Mouse (Mus musculus): ENCODE measurements around the gene Ifit2. TPM values are rescaled to one million over a fixed set of nuclear protein-coding genes. Genes with fewer than 3 reads are reported as not detected.

The Ifit2 gene
- total RNA-seq, 1 experiment: 1.7 TPM

GRCm38 (mm10) chr19:34623781-34624180, 73.3 kb downstream of the Ifit2 start:
- TF ChIP-seq CHD2 (IDR thresholded peaks at IDR 0.05; ENCODE audit: low read depth, low read length): no peak
- TF ChIP-seq ZC3H11A (IDR thresholded peaks at IDR 0.05; ENCODE audit: borderline replicate concordance, low read depth, low read length): no peak
- TF ChIP-seq HCFC1 (IDR thresholded peaks at IDR 0.05; ENCODE audit: borderline replicate concordance, insufficient read depth, low read length): no peak
- no peak for TF ChIP-seq ZNF384 (IDR thresholded peaks at IDR 0.05; ENCODE audit: low read depth, low read length)
- TF ChIP-seq MAFK (IDR thresholded peaks at IDR 0.05; ENCODE audit: insufficient read depth, low read depth, low read length): no peak
- no peak overlapping the region for H3K27ac ChIP-seq (ENCODE audit: insufficient read depth, low read depth, low read length, poor library complexity, severe bottlenecking)
- no peak overlapping the region for H3K4me3 ChIP-seq (ENCODE audit: insufficient read depth in 1 of 2, low read depth in 1 of 2, low read length in 2 of 2, poor library complexity in 1 of 2, severe bottlenecking in 1 of 2)
- H3K4me1 ChIP-seq (ENCODE audit: control insufficient read depth in 2 of 2, insufficient read depth in 2 of 2, low read length in 2 of 2, poor library complexity in 1 of 2): no peaks in the 10 kb centered on the region
- no peak for DNase-seq (ENCODE audit: low read depth, low spot score)
- H3K9me3 ChIP-seq (ENCODE audit: control insufficient read depth, insufficient read depth, low read depth, low read length): no peaks in the 10 kb centered on the region
- H3K9ac ChIP-seq (ENCODE audit: insufficient read depth, low read depth, low read length, poor library complexity, severe bottlenecking): no peak overlapping the region
- in situ Hi-C loops (cut with MboI; ENCODE audit: low sequenced_read_pairs in 2 of 2, unreplicated experiment in 2 of 2): no loop called here
- no peaks in the 10 kb centered on the region for H3K36me3 ChIP-seq (ENCODE audit: control insufficient read depth, insufficient read depth, low read length, poor library complexity, severe bottlenecking)

DNA sequence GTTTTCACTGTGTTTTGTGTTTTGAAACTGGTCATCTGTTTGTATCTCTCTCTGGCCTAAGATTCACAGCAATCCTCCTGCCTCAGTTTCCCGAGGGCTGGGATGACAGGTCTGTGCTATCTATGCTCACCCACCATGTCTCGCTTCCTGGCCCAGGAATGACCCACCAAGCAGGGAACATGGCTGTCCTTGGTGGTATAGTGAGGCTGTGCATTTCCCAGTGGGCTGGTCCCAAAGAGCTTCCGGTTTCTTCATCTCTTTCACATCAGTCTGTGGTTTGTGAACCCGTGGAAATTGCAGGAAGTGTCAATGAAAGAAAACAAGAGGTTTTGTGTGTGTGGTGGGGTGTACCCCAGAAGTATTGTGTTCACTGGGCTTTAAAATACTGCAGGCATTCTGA, 74.2 kb downstream of the Ifit2 start:
- no peak for DNase-seq (ENCODE audit: low read depth, low spot score)
- Histone ChIP-seq H3K4me3 (ENCODE audit: insufficient read depth in 1 of 2, low read depth in 1 of 2, low read length in 2 of 2, poor library complexity in 1 of 2, severe bottlenecking in 1 of 2) (no peak overlapping the region), H3K9me3 (ENCODE audit: control insufficient read depth, insufficient read depth, low read depth, low read length) (no peaks in the 10 kb centered on the region), H3K27ac (ENCODE audit: insufficient read depth, low read depth, low read length, poor library complexity, severe bottlenecking) (no peak overlapping the region), H3K4me1 (ENCODE audit: control insufficient read depth in 2 of 2, insufficient read depth in 2 of 2, low read length in 2 of 2, poor library complexity in 1 of 2) (no peaks in the 10 kb centered on the region), H3K36me3 (ENCODE audit: control insufficient read depth, insufficient read depth, low read length, poor library complexity, severe bottlenecking) (no peaks in the 10 kb centered on the region), H3K9ac (ENCODE audit: insufficient read depth, low read depth, low read length, poor library complexity, severe bottlenecking) (no peak overlapping the region)
- in situ Hi-C loops (cut with MboI; ENCODE audit: low sequenced_read_pairs in 2 of 2, unreplicated experiment in 2 of 2): no loop called here
- TF ChIP-seq MAFK (IDR thresholded peaks at IDR 0.05; ENCODE audit: insufficient read depth, low read depth, low read length) (no peak), CHD2 (IDR thresholded peaks at IDR 0.05; ENCODE audit: low read depth, low read length) (no peak), HCFC1 (IDR thresholded peaks at IDR 0.05; ENCODE audit: borderline replicate concordance, insufficient read depth, low read length) (no peak), ZNF384 (IDR thresholded peaks at IDR 0.05; ENCODE audit: low read depth, low read length) (no peak), ZC3H11A (IDR thresholded peaks at IDR 0.05; ENCODE audit: borderline replicate concordance, low read depth, low read length) (no peak)

Other genes starting within 250 kb of the Ifit2 start
- gene Ch25h, start 75.5 kb upstream of the Ifit2 start, total RNA-seq (2012; rRNA removed): 0.37 and 0.89 TPM in 2 replicates
- gene Lipa, start 23.2 kb upstream of the Ifit2 start, total RNA-seq (2012; rRNA removed): 10.7 and 15.0 TPM in 2 replicates
- 0.09 TPM in 1 of 2 replicates, not detected in the other for gene Ifit3, start 32.8 kb downstream of the Ifit2 start, total RNA-seq (2012; rRNA removed)
- gene Ifit1bl1, start 51.3 kb downstream of the Ifit2 start, total RNA-seq (2012; rRNA removed): not detected in 2 replicates
- gene Ifit3b, start 57.3 kb downstream of the Ifit2 start, total RNA-seq (2012; rRNA removed): not detected in 2 replicates
- gene Ifit1bl2, start 90.0 kb downstream of the Ifit2 start, total RNA-seq (2012; rRNA removed): not detected in 2 replicates
- gene Ifit1, start 90.2 kb downstream of the Ifit2 start, total RNA-seq (2012; rRNA removed): 0.16 TPM in 1 of 2 replicates, not detected in the other
- gene Slc16a12, start 196.6 kb downstream of the Ifit2 start, total RNA-seq (2012; rRNA removed): 0.13 and 0.16 TPM in 2 replicates